Mouse (Mus musculus) T-helper 2 cell (primary cell): Measurements from ENCODE around the gene Gm20441.
"Not testable (repeated sequence)": the region's sequence is repeated elsewhere in the genome, so short reads cannot be mapped to it uniquely, and the experiment has no call there.

Experiments
- in situ Hi-C: fragments of 300-600 bp; cut with MboI, MseI; formaldehyde crosslinking; loops from one replicate; pipeline ENCODE4 v1.15.1; 2025; ENCODE audit warnings: high pct_unique_total_duplicates

Gene Gm20441

DNA sequence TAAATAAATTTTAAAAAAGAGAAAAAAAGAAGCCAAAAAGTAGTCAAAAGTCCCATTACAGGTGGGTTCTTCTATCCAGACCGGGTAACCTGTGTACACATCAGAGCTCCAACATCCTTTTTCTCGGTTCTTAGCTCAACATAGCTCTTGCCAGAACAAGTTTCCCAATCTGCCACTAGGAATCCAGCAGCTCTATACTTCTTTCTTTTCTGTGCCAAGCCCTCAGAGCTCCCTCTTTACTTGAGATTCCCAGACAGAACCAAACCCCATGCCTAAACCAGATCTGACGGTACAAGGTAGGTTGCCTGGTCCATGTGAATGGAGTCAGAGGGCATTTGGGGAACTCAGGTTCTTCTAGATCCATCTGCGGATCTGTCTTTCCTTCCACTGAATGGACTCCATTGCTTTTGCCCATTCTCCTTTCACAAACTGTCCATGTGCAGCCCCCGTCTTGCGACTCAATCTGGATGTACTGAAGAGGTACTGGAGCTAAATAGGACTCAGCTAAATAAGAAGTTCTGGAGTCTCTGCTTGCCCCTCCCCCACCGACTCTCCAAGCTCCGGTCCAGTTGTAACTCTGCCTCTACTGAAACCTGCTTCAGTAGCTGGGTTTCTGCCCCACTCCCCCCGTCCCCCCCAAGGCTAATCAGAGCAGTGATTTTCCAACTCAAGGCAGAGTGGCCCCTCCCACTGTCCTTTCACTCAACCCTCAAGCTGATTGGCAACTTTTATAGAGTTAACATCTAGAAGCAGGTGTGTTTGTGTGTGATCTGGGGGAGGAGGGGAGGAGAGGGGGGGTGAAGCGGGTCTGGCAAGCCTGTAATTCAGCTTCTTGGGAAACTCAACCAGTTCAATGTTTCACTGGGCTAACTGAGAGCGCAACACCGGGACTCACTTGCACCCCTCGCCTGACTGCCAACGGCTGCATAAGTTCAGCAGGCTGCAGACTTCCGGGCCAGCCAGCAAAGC, 1.3 kb downstream of the Gm20441 start:
- in situ Hi-C loops = loop anchor here (5.0 kb wide), 1 partner anchor 48 kb away; no protein-coding TSS in a partner anchor

DNA sequence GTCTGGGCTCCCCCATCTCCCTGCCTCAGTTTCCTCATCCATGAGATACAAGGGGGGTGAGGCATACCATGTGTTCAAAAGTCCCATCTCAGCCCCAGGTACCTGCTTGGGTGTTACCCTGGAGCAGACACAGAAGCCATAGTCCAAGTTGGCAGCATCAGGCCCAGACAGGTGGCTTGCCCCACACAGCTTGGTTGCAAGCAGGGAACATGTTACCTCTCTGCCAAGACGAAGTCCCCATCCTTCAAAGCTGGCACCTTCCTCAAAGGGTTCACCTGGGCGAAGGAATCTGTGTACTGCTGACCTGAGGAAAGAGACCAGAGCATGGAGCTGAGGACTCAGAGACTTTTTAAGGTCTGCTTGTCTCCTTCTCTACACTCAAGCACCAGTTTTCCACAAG, 2.9 kb downstream of the Gm20441 start:
- in situ Hi-C loops = no loop called here

DNA sequence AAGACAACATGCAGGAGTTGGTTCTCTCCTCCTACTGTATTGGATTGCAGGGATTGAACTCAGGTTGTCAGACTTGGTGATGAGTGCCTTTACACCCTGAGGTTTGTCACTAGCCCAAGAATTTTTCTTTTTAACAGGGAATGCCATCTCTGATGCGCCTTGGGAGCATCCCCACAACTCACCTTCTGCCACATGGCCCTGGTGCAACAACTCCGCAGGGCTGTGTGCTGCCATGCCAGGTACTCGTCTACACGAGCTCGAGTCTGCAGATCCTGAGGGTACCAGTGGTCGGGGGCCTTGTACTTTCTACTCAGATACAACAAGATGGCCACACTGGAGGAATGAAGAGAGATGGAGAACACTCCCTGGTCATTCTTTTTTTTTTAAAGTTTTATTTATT, 4.2 kb downstream of the Gm20441 start:
- in situ Hi-C loops = no loop called here

DNA sequence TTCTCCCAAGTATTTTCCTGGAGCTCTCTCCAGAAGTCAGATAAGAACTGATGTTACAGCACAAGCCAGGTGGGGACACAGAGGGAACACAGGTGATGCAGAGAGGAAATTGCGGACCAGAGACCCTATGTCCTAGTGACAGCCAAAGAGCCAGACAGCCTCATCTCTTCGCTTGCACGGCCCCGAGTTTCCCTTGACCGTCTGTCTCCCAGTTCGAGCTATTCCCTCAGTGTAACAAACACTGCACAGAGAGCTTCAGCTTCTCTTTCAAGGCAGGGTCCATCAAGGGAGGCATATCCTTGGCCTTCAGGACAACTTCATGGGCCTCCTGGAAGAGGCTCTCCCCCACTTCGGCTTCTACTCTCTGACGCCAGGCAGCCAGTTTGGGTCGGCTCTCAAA, 6.2 kb downstream of the Gm20441 start:
- in situ Hi-C loops = no loop called here

DNA sequence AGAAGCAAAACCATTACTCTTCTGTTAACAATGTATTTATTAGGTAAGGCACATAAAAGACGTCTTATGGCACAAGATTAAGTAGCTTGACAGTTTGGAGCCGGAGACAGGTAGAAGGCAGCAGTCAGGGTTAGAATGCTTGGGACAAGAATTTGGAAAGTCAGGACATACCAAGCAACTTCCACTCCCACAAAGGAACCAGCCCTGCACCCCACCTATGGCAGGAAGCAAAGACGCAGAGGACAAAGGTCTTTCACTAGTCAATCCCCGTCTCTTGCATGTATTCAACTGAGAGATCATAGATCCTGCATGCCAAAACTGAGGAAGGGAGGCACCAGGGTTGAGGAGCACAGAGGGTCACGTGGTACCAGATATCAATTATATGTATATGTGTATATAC, 6.7 kb downstream of the Gm20441 start:
- in situ Hi-C loops = no loop called here

DNA sequence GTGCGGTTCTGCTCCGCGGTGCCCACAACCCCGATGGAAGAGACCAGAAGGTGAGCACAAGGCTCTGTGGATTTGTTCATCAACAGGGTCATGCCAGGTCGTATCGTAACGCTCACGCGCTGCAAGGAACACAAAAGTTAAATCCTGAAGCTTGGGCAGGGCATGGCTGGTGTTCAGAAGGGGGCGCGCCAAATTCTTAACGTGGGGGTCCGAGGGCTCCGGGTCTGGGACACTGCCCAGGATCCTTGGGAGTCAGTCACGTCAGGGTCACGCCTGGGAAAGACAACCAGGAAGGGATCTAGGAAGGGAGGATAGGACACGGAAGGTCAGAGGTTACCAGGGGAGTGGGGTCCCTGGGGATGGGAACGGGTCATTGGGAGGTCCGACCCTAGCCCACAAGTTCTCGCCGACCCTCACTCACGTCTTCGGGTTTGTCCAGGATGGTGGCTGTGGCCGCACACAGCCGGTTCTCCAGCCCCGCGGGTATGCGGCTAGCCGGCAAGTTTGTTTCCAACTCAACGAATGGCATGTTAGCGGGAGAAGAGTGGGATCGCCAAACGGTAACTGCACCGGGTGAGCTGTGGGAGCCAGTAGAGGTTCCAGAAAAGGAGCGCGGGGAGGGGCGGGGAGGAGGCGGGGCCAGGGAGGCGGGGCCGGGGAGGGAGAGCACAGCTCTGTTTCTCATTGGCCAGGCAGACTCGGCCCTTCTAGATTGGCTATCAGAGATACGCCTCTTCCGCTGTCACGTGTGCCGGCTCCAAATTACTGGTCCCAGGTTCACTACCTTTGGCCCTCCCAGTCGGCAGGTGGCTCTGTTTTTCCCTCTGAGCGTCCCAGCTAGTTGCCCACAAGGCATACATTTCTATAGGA, 7.7 kb downstream of the Gm20441 start, which contains the start of gene Ddt:
Gene Ddt, minus strand, starts transcription at position 620 of the 870 bp plus-strand sequence.
- in situ Hi-C loops = no loop called here

DNA sequence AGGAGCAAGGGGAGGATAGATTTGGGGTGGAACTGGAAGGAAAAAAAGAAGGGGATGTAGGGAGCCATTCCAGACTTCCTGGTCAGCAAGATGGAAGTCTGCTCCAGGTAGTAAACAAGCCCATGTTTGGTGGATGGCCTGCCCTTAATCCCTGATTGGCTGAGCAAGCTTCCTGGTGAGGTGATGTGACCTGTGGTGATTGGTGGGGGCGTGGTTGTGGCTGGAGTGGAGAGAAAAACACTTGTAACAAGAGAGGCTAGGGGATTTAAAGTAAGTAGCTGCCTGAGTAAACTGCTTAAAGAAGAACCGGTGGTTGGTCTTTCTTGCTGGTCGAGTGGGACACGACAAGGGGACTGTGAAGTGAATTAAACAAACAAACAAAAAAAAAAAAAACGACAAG, 13.0 kb downstream of the Gm20441 start:
- in situ Hi-C loops = not testable (repeated sequence)

DNA sequence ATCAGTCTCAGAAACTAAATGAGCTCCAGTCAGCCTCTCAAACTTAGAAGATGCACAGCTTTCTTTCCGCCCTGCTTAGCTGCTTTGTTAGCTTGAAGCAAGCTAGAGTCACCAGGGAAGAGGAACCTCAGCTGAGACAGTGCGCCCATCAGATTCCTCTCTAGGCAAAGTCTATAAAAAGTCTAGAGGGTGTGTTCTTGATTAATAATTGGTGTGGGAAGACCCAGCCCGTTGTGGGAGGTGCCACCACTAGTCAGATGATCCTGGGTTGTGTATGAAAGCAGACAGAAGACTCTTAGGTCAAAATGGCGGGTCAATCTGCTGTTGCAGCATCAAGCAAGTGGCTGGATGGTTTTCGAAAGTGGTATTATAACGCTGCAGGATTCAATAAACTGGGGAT, 13.9 kb downstream of the Gm20441 start:
- in situ Hi-C loops = no loop called here

DNA sequence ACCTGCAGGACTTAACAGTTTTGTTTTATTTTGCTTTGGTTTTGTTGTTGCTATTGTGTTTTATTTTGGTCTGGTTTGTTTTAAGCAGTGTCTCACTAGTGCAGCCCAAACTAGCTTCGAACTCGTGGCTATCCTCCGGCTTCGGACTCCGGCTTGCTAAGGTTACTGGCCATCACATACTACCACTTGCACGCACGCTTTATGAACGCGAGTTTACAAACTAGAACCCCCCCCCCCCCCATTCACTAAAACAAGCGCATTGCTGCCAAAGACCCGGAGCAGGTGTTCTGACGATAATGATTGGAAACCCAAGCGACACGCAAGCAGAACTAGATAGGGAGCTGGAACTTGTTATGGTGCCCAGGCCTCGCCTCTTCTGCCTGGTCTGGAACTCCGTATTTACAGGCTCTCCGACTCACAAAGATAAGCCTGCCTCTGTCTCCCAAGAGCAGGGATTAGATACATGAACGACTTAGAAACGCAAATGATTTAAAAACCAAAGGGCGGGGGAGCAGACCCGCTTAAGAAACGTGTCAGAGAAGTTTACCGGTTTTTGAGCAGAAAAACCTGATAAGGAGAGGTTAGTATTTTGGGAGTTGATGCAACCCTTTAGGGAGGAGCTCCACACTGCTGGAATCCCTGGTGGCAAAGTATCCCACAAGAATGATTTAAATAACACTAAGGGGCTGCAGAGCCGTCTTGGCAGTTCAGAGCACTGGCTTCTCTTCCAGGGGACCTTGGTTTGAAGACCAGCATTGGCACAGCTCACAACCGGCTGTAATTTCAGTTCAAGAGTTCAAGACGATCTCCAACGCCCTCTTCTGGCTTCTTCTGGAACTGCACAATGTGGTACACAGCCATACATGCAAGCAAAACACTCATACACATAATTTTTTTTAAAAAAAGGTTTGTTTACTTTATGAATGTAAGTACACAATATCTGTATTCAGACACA, 16.0 kb downstream of the Gm20441 start:
- in situ Hi-C loops = no loop called here

DNA sequence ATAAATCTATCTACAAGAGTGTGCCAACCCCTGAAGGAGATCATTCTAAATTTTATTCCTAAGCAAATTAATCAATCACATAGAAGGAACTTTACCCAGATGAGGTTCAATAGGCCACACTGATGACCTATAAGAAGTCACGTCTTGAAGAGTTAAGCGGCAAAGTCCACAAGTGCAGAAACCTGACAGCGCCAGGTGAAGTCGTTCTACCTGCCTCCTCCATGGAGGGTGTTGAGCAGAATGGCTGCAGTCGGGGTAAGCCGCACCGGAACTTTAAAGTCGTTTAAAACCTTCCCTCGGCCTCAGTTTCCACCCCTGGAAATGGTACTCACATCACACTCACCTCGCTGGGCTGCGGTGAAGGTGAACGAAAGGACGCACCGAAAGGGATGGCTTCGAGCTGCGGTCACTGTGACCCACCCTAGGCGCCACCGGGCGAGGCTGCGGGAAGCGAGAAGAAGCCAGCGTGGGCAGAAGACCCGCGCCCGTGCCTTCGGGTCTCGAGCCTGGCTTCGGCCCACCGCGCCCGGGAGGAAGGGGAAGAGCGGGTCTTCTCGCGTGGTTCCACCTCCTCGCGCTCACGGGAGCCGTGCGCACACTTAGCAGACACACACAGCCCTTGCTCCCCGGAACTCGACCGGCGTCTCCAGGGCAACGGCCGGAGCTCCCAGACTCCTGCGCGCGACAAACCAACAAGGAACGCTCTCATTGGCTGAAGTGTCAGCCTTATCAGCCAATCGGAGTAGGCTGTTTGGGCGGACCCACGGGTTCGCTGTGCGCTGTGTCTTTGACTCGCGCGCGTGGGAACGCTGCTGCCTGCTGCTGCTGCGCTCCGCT, 16.9 kb downstream of the Gm20441 start, which contains the start of gene Cabin1:
Gene Cabin1, minus strand, starts transcription at position 660 of the 837 bp plus-strand sequence.
- in situ Hi-C loops = no loop called here

DNA sequence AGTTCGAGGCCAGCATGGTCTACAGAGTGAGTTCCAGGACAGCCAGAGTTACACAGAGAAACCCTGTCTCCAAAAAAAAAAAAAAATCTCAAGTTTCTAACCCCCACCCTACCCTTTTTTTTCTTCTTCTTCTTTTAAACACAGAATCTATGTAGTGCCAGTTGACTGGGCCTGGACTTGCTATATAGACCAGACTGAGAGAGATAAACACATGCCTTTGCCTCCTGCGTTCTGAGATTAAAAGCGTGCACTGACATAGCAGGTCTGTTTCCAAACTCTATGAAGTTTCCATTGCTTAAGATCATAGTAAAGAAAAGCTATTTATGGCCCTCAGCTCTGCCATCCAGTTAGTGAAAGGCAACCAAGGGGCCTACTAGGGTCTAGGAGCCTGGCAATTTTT, 18.3 kb downstream of the Gm20441 start:
- in situ Hi-C loops = no loop called here

DNA sequence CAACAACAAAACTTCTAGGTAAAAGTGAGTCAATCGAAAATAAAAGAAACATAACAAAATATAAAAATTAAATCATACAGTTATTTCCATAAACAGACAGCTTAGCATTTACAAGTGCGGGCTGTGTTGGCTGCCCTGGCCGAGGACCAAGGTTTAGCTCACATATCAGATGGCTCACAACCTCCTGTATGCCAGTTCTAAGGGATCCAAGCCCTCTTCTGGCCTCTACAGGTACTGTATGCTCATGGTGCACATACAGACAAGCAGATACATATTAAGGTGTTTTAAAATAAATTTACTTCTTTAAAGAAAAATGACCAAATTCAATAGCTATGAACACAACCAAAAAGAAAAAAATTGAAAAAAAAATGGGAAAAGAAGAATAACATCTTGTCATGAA, 20.4 kb downstream of the Gm20441 start:
- in situ Hi-C loops = no loop called here

DNA sequence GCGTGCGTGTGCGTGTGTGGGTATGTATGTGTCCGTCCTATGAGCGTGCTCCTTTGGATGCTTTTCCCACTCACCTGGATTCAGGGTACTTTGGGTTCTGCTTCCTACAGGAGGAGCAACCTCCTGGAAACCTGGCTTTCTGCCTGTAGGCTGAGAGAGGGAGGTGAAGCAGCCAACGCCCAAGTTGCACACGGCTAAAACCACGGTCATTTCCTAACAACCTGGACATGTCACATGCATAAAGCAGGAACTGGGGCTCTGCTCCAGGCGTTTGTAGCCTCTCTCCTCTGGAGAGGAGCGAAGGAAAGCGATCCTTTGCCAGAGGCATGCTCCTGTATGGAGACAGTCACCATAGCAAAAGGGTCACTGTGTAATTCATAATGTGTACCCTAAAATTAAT, 24.0 kb downstream of the Gm20441 start:
- in situ Hi-C loops = no loop called here

DNA sequence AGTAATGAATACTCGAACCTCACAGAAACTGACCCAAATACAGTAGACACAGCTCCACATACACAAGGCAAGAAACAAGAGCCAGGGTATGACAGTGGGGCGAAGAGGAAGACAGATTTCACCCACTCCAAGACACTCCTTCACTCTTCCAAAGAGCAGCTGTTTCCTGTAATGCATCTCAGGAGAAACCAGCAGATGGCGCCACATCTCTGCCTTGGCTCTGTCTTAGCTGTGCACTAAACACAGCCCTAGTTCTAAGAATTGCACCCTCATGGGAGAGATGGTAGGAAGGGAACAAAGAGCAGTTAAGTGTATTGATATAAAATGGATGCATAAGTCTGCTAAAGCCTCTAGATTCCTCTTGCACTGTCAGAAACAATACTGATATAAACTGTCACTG, 36.7 kb downstream of the Gm20441 start:
- in situ Hi-C loops = no loop called here

DNA sequence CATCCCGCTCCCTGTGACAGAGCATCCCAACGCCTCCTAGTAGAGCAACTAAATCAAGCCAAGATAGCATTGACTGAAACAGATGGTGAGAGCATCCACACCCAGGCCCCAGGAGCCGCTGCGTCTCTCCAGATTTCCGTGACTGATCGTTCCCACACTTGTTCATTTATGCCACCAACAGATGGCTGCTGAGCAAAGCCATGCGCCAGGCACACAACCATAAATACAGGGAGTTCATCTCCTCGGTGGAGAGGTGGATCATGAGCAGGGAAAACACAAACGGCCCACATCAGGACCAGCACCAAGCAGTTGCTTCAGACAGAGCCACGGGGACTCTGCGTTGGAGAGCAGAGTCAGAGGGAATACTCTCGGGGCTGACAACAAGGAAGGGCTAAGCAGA, 37.4 kb downstream of the Gm20441 start:
- in situ Hi-C loops = no loop called here

DNA sequence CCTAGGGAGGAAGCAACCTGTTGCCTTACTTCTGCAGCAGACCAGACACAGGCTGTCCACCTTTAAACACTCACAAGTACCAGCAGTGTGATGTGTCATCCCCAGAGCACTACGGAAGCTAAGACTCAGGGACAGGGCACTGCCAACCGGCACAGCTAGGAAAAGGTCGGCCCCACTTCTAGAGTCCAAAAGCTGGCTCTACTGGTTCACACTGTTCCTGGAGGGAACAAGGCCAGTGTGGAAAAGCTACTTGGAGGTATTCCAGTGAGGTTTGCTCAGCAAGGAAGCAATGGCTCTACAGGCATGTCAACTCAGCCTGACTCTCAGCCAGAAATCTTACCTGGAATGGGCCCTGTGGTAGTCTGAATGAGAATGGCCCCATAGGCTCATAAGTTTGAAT, 39.9 kb downstream of the Gm20441 start:
- in situ Hi-C loops = no loop called here

DNA sequence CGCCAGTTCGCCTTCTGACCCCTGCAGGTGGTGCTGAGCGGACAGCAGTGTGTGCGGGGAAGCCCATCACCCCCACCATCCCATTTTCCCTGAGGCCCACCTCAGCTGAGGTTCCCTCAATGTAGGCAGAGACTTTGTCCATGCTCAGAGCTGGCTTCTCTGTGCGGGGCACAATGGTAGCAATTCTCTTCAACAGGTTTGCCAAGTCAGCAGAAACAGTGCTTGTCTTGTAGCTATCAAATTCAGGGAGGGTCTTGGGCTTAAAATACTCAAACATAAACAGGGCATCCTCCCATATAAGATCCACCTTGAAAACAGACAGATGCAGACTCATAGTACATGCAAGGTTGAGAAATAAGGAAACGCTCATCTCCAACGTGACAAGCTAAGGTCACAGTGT, 55.3 kb downstream of the Gm20441 start:
- in situ Hi-C loops = no loop called here
